Mouse (Mus musculus) macrophage (primary cell): ENCODE results near the gene Apc2. TPM values are rescaled to one million over a fixed set of nuclear protein-coding genes. Genes with fewer than 3 reads are reported as not detected.

Experiments
- H3K27ac ChIP-seq: fragments of 350-480 bp; formaldehyde crosslinking; 2 replicates; pipeline ENCODE4 v1.9.0; 2021
- H3K36me3 ChIP-seq: fragments of 350-480 bp; formaldehyde crosslinking; 2 replicates; pipeline ENCODE4 v1.9.0; 2021; ENCODE audit errors: inconsistent target
- H3K4me3 ChIP-seq: fragments of 350-480 bp; formaldehyde crosslinking; 2 replicates; pipeline ENCODE4 v1.9.0; 2021; ENCODE audit errors: inconsistent target
- H3K79me2 ChIP-seq: fragments of 350-480 bp; formaldehyde crosslinking; 2 replicates; pipeline ENCODE4 v1.9.0; 2021; ENCODE audit errors: inconsistent target
- WGBS: methylation state at CpG from one replicate; pipeline ENCODE4 v1.1.7; 2026; ENCODE audit warnings: inconsistent platforms; ENCODE audit not compliant: missing documents; 5-methylcytosine and 5-hydroxymethylcytosine counted together
- polyA plus RNA-seq: library from polyadenylated mRNA; stranded (reverse); fragments of 250-400 nt; gene quantifications from 3 replicates; pipeline ENCODE4 v1.2.4, GENCODE M21; 2018; ENCODE audit warnings: inconsistent platforms

The Apc2 gene
- polyA plus RNA-seq, 1 experiment from 2014 or later: 0.03 TPM

DNA sequence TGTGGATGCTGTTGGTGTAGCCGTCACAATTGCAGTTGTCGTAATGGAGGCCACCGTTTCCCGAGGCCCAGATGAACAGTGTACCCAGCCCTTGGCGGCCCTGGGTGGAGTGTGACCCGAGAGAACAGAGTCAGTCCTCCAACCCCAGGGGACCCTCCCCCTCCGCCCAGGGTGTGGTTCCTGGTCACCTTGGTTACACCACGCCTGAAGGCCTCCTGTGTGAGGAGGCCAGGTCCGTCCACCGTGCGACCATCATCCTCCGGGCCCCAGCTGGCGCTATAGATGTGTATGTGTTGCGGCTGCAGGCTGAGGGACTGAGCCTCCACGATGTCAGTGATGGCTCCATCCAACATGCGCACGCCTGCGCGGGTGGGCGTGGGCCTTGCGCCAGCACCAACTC lies 29.3 kb downstream of the Apc2 start:
- Histone ChIP-seq H3K36me3 (no peaks in the 10 kb centered on the region), H3K27ac (no peak overlapping the region), H3K79me2 (peaks cover 2% of the 10 kb centered on the region), H3K4me3 (no peak overlapping the region)
- 94% methylated on average over 21 of the region's 21 CpGs for WGBS

DNA sequence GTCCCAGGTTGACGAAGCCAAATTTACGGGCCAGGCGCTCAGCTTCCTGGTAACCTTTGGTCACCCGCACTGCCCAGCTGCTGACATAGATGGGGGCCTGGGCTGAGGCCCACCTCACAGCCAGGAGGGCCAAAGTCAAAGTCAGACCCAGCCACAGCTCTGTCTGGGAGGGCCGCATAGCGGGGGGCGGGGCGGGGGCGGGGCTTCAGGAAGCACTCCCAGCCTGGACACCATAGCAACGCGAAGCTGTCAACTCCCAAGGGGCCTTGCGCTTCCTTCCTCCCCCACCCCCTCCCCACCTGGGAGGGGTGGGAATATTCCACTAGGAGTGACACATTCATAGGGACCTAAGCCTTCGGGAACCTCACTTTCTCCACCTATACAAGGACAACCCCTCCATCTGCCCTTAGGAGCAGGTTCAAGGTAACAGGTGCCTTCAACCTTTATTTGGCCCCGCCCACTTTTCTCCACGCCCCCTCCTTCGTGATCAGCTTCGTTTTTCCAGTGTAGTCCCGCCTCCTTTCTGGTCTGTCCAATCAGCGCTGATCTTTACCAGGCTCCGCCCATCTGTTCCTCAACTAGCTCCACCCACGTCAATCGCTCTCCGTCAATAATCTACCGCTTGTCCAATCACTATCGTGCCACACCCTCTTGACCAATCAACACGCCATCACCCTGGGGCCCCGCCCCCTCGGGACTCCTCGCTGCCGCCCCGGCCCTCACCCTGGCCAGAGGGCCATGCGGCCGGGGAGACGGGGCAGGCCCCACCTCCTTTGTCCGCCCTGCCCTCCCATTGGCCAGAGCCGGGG lies 33.7 kb downstream of the Apc2 start, which contains the start of the genes Pcsk4 and Reep6:
Gene Pcsk4 (minus strand): TSS at position 226 of the 809 bp plus-strand sequence.
Gene Reep6 (plus strand): TSS at position 681 of the 809 bp plus-strand sequence.
- WGBS: 11% methylated on average over 34 of the region's 36 CpGs
- Histone ChIP-seq H3K79me2 (no peaks in the 10 kb centered on the region), H3K27ac (no peak within 1 kb of the TSS), H3K4me3 (no peak within 1 kb of the TSS), H3K36me3 (no peaks in the 10 kb centered on the region)

DNA sequence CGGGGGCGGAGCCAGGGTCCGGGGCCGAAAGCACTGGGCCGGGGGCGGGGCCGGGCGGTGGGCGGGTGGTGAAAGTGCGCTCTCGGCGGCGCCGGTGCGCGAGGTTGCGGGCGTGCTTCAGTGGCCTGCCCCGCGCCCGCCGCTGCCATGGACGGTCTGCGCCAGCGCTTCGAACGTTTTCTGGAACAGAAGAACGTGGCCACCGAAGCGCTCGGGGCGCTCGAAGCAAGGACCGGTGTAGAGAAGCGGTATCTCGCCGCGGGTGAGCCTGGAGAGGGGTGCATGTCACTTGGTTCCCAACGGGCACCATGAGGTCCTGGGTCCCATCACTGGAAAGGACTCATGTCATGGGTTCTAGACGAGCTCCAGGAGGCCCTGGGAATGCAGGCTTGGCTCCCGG lies 34.3 kb downstream of the Apc2 start:
- H3K79me2 ChIP-seq: no peaks in the 10 kb centered on the region
- WGBS: 1% methylated on average over 41 of the region's 41 CpGs
- no peaks in the 10 kb centered on the region for H3K36me3 ChIP-seq
- no peak overlapping the region for H3K4me3 ChIP-seq
- H3K27ac ChIP-seq: no peak overlapping the region

DNA sequence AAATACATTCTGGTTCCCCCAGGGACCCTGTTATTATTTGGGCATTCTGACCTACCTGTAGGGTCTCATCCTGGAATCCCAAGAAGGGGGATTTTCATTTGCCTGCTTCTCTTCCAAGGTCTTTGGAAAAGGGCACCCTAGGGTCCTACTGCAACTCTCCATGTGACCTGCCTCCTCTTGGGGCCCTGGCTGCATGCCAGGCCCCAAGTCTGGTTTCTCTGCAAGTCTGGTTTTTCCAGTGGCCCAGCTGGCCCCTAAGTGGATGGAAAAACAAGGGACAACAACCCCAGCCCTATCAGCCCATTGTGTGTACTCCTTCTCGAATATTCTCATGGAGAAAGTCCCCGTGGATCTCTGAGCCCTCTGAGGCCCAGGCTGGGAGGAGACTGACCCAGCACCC lies 35.1 kb downstream of the Apc2 start:
- Histone ChIP-seq H3K36me3 (no peaks in the 10 kb centered on the region), H3K27ac (no peak overlapping the region), H3K79me2 (no peaks in the 10 kb centered on the region), H3K4me3 (no peak overlapping the region)
- WGBS: 94% methylated on average over 2 of the region's 2 CpGs

DNA sequence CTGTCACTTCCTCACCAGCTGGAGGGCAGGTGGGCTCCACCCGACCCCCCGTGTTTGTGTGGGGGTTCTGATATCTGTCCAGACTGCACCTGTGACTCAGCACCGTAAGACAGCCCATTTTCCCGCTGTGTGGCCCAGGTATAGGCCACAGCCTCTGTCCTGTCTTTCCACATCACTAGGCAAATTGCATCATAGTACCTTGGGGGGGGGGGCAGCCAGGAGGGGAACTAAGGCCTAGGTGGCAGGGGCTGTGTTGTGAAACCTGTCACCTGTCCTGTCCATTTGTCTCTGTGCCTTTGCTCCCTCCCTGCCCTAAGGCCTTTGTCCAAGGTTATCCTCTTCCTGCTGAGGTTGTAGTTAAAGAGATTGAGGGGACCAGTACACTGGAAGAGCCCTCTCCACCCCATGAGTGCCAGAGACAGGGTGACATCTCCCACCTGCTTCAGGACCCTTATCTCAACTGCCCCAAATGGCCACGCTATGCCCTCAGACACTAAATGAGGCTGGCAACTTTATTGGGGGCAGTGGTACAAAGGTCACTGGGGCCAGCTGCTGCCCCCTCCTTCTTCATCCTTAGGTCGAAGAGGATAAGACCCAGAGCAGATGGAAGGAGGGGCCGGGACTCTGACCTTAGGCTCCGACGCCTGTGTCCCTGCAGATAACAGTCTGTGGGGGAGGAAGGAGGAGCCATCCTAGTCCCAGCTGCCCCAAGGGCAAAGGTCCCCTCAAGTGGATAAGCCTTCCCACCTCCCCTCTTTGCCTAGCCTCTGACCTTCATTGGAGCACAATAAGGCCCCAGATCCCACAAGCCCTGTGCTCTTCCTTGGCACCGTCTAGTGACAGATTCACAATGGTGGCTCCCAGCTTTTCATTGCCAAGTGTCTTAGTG lies 36.1 kb downstream of the Apc2 start:
- WGBS: 80% methylated on average over 10 of the region's 10 CpGs
- Histone ChIP-seq H3K27ac (no peak overlapping the region), H3K36me3 (no peaks in the 10 kb centered on the region), H3K79me2 (no peaks in the 10 kb centered on the region), H3K4me3 (no peak overlapping the region)

DNA sequence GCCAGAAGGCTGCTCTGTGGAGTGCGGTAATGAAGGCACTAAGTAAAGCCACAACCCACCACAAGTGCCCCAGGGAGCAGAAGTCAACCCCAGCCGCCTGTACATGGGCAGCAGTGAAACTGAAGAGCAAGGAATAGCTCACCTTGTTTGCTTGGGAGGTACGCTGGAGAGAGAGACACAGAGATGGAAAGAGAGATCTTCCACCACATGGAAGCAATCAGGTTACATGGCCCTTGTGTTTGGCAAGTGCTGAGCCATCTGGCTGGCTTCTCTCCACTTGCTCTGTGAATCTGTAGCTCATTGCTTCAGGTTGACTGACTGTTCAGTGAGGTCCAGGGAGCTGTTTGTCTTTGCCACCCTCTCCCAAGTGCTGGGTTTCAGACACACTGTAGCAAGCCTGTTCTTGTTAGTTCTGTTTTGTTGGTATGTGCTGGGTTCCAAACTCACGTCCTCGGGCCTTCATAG lies 36.8 kb downstream of the Apc2 start:
- Histone ChIP-seq H3K79me2 (no peaks in the 10 kb centered on the region), H3K27ac (no peak overlapping the region), H3K36me3 (no peaks in the 10 kb centered on the region), H3K4me3 (no peak overlapping the region)
- 86% methylated on average over 3 of the region's 5 CpGs for WGBS

DNA sequence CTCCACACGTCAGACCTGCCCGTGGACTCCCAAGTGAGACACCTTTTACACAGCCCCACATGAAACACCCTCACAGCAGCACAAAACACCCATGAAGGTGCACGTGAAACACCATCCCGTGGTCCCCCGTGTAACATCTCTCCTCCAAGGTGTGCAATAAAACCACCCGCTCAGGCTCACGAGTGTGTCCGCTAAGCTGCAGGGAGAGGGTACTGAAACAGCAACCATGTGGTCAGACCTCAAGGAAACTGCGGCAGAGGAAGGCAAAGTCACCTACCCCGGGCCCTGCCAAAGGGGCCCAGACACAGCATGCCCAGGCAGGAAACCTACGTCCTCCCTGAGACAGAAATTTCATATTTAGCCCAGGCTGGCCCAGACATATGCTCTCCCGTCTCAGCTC lies 40.5 kb downstream of the Apc2 start:
- Histone ChIP-seq H3K27ac (no peak overlapping the region), H3K36me3 (no peaks in the 10 kb centered on the region), H3K79me2 (no peaks in the 10 kb centered on the region), H3K4me3 (no peak overlapping the region)
- WGBS: 63% methylated on average over 12 of the region's 12 CpGs

DNA sequence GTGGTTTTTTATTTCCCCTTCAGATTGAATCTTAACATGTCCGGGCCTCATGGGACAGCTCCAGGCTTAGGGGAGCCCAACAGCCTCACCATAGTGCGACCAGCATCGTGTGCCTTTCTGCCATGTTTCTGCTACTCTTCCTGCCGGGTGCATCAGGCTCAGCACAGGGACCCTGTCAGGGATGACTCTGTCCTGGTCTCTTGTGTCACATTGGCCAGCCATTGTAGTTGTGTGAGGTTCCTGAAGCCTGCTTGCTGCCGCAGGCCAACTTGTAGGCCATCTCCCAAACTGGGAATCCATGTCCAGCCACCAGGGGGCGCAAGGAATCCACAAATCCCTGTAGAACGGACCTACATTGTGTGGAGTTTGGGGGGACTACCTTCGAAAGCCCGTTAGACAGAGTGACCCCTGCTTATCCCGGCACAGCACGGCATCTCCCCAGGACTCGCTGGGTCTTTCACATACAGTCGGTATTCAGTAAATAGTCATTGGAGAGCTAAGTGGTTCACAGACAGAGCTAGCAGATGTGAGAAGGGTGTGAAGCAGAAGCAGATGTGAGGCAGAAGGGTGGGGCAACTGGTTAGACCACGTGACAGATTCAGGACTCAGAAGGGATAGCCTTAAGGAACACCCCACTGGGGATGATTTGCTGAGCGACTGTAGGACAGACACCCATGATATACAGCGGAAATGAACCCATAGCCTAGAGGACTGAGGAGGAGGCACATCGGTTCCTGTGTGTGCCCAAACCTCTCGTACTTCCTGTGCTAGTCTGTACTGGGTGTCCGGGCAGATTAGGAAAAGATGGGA lies 44.4 kb downstream of the Apc2 start:
- Histone ChIP-seq H3K79me2 (no peaks in the 10 kb centered on the region), H3K4me3 (no peak overlapping the region), H3K27ac (no peak overlapping the region), H3K36me3 (no peaks in the 10 kb centered on the region)
- 18% methylated on average over 19 of the region's 19 CpGs for WGBS

DNA sequence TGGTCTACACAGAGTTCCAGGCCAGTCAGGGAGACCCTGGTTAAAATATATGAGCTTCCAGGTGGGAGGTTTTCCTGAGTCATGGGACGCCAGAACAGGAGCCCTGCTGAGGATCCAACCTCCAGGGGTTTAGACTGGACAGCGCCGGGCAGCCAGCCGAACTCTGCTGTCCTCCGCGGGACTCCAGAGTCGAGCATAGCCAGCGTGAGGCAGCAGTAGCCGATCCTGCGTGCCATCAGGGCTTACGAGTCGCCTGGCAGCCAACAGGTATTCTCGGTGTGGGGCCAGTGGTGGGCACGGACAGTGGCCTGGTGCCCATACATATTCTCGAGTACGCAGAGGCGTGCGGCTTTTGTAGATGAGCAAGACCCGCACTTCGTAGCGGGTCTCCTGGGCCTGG lies 45.2 kb downstream of the Apc2 start:
- no peak overlapping the region for H3K4me3 ChIP-seq
- no peaks in the 10 kb centered on the region for H3K36me3 ChIP-seq
- WGBS: 67% methylated on average over 21 of the region's 21 CpGs
- no peak overlapping the region for H3K27ac ChIP-seq
- no peaks in the 10 kb centered on the region for H3K79me2 ChIP-seq

DNA sequence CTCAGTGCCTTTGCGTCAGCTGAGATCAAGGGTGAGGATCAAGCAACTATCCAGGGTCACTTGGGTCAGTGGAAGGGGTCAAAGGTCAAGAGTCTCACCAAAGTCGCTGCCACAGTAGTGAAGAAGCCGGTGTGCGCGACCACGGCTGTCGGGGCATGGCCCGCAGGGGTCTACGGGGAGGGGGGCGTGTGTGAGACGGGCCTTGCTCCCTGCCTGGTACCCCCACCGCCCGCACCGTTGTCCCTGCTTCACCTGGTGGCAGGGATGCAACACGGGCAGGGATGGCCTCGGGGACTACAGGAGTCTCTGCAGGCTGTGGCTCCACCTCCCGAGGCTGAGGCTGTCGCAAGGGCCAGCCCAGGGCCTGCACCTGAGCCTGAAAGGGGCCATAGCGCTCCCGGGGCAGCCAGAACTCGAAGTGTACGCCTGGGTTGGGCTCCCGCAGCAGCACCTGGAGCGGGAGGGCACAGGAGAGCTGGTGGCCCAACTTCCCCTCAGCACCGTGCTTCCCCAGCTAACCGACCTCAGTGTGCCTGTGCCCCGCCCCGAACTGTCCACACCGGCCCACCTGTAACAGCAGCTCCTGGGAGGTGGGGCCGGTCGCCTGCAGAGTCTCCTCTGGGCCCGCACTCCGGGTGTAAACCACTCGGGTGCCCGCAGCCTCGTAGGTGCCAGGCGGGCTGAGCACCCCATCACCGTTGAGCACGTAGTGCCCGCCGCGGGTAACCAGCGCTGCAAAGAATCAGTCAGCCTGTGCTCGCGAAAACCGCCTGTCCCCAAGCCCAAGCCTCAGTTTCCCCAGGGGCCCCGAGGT lies 45.9 kb downstream of the Apc2 start:
- Histone ChIP-seq H3K4me3 (no peak overlapping the region), H3K27ac (no peak overlapping the region), H3K79me2 (no peaks in the 10 kb centered on the region), H3K36me3 (no peaks in the 10 kb centered on the region)
- WGBS: 20% methylated on average over 45 of the region's 47 CpGs

DNA sequence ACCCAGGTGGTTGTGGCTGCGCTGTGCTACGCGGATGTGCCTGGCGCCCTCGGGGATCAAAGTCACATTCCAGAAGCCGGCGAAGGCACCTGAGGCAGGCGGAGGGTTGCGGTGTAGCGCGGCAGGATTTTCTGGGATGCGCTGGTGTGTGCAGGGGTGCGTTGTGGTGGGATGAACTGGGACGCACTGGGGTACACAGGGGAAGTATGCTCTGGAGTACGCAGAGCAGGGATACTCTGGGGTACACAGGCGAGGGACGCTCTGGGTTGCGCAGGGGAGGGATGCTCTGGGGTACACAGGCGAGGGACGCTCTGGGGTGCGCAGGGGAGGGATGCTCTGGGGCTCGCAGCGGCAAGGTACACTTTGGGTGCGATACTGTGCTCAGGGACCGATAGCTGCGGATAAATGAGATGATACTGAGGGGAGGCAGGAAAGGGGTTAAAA lies 46.5 kb downstream of the Apc2 start:
- H3K4me3 ChIP-seq: no peak overlapping the region
- no peak overlapping the region for H3K27ac ChIP-seq
- no peaks in the 10 kb centered on the region for H3K79me2 ChIP-seq
- no peaks in the 10 kb centered on the region for H3K36me3 ChIP-seq
- 8% methylated on average over 24 of the region's 26 CpGs for WGBS

DNA sequence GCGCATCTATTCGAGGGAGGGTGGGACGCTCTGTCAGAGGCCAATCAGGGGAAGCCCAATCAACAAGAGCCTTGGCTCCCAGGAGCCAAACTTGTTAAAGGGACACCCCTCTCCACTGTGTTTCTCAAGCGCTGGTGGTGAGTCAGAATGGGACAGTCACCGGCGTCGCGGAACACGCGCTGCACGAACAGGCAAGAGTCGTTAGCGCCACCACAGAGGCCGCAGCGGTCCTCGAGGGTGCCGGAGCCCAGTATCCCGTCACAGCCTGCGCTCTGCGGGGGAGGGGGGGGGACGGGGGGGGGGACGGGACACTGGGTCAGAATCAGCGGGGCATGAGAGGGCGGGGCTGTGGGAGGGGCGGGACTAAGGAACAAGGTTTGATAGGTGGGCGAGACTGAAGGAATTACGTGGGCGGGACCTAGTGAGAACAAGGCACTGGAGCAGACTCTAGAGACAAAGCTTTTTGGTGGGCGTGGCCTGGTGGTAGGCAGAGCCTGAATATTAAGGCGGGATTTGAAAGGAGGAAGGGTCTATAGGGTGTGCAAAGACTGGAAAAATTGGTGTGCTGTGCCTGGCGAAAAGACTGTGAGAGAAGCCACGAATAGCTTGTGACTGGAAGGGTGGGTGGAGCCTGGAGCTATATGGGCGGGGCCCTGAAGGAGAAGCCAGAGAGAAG lies 47.1 kb downstream of the Apc2 start:
- H3K27ac ChIP-seq: peak overlapping the region; percentile 8; the same call in 1 of the 2 replicates
- H3K79me2 ChIP-seq: no peaks in the 10 kb centered on the region
- no peaks in the 10 kb centered on the region for H3K36me3 ChIP-seq
- no peak overlapping the region for H3K4me3 ChIP-seq
- 5% methylated on average over 13 of the region's 33 CpGs for WGBS

DNA sequence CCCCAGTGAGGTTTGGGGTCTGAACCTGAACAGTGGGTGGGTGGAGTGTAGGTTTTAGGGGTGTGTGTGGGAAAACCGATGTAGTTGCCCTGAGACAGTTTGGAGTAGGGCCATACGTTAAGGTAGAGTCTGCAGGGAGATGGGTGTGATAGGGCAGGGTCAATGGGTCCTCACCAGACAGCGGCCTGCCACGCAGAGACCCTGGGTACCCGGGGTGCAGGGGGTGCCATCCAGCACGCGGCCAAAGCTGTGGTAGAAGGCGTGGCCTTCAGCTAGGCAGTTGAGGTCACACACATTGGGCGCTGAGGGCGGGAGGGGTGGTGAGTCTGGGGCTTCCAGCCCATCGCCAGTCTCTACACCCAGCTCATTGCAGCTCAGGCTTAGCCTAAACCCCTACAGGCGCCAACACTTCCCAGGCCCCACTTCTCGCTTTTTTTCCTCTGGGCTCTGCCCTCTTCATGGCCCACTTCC lies 47.7 kb downstream of the Apc2 start:
- 25% methylated on average over 12 of the region's 13 CpGs for WGBS
- Histone ChIP-seq H3K27ac (peak overlapping the region; percentile 8; the same call in 1 of the 2 replicates), H3K4me3 (no peak overlapping the region), H3K36me3 (no peaks in the 10 kb centered on the region), H3K79me2 (no peaks in the 10 kb centered on the region)
